Mouse (Mus musculus) c-Kit-negative CD71-positive TER-119-positive erythroid progenitor cells, embryonic 14.5 days (primary cell): Measurements from ENCODE around the gene Pepd.
A peak's percentile ranks its signal among the peaks of the same experiment; 100 is the strongest.

ENCODE experiments used
- DNase-seq: peaks from one replicate; pipeline ENCODE4 v3.0.0-alpha.2; 2013; ENCODE audit warnings: low read depth, low spot score

The Pepd gene

DNA sequence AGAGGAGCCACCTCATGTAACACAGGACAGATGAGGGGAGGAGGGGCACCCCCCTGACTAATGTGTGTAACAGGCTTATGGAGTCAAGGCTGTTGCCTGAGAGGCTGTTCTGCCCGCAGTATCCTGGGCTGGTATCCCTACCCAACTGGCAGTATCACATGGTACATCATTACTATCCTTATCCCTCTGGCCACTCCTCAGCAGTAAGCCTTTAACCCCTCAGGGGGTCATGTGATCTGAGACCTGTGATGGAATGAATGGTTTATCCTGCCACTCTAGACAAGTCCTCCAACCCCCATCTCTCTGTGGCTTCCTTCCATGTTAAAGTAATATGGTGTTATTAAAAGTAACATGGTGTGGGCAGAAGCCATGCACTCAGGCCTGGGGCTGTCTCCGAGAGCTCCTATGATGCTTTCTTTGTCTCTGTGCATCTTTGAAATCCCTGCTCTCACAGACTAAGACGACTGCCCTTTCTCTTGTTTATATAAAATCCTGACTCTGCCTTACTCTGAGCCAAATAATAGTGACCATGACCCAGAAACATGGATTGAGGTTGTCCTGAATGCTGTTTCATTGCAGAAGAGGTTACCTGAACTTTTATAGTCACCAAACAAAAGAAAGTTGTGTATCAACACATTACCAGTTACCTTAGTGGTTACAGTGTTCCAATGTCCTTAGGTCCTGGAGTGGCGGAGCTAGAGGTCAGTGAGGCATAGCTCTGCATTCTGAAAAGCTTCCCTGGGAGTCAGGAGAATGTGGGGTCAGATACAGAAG, 71.7 kb downstream of the Pepd start:
- no peak for DNase-seq

- no peak for DNase-seq
These were observed 72.5 kb downstream of the Pepd start for GRCm38 (mm10) chr7:34984526-34985133.

- no peak for DNase-seq
These were observed 73.0 kb downstream of the Pepd start for GRCm38 (mm10) chr7:34985216-34985615.

- DNase-seq, result peak; percentile 71
These were observed 73.5 kb downstream of the Pepd start for GRCm38 (mm10) chr7:34985646-34986045.

- DNase-seq, result no peak
These were observed 74.5 kb downstream of the Pepd start for GRCm38 (mm10) chr7:34986575-34987150.

- no peak for DNase-seq
These were observed 75.1 kb downstream of the Pepd start for GRCm38 (mm10) chr7:34987258-34987657.

DNA sequence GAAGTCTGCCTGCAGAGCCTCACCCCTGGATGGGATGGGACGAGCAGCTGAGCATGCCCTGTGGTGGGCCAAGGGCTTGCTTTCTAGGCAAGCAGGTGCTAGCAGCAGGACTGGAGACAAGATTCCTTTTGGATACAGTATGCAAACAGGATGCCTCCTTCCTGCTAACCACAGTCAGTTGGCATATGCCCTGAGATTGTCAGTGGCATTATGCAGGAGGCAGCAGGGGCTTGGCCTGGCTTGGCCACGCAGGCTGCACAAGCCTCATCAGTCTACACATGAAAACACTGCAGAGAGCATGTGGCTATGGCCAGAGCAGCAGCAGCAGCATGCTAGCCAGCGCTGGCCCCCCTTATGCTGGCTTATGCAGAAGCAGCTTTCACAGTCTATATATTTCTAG, 76.3 kb downstream of the Pepd start:
- DNase-seq, result no peak

GRCm38 (mm10) chr7:34991731-34992246, 79.6 kb downstream of the Pepd start:
- DNase-seq, result no peak

GRCm38 (mm10) chr7:34992766-34993165, 80.6 kb downstream of the Pepd start:
- no peak for DNase-seq

DNA sequence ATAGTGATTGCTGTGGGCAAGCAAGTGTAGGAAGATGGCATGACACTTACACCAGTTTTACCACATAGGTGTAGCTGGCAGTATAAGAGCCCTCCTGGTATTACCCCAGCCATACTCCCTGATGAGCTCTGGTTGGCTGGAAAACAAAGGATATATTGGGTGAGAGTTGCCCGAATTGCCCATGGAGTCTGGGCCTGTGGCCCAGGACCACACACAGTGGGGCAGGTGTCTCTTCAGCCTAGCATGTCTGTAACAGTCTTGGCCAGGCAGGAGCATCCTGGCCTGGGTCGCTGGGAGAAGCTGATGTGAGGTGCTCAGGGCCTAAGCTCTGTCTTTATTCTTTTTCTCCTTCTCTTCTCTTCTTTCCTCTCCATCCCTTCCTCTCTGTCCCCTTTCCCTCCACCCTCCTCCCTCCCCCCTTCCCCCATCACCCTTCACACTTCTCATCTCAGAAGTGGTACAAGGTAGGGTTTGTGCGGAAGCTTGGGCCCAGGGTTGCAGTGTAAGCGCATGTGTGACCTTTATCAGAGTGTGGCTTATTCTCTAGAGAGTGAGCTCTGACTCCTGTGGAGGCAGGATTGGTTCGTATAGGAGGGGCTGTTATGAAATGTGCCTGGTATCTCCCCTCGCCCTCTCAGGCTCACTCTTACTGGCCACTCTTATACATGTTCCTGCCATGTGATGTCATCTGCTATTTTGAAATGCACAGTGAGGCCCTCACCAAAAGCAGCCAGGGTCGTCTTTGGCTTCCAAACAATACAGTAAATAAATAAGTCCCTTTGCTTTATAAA, 83.9 kb downstream of the Pepd start:
- DNase-seq, result no peak

- DNase-seq, result peak; percentile 47
These were observed 88.7 kb downstream of the Pepd start for GRCm38 (mm10) chr7:35000839-35001238.

DNA sequence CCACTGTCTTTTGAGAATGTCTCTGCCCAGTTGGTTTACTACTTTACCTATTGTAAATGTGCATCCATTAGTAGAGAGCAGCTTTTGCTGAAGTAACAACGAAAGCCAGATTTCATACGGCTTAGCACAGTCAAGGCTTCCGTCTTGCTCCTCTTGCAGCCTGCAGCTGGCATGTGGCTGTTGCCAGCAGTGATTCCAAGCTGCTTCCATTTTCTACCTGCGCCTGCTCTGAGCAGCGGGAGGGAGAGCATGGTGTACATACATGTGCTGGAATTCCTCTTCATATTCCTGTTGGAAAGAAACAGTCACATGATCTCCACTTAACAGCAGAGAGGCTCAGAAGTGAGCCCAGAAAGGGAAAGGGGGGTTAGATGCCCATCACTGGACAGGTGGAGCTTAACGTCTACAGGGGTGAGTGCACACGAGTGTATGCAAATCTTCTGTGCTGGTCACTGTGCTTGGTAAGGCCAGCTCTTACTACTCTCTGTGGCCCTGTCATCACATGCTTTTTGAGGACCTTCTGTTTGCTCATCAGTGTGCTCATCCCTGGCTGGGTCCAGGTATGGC, 91.1 kb downstream of the Pepd start:
- DNase-seq, result no peak

DNA sequence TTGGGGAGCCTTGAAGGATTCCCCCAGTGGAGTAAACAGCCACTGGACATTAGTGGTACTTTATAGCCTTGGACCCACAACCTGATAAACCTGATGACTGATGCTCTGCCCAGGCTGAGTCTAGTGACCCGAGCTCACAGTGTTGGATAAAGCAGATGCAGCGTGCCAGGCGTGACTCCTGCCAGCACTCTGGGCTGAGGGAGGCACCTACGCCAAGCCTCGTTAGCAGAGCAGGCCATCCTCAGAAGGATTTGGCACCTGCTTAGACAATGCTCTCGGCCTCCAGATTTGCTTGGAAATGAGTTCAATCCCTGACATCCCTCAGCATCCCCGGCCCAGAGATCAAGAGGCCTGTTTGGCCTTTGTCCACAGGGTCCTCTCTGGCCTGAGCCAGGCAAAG, 94.5 kb downstream of the Pepd start:
- DNase-seq, result no peak

DNA sequence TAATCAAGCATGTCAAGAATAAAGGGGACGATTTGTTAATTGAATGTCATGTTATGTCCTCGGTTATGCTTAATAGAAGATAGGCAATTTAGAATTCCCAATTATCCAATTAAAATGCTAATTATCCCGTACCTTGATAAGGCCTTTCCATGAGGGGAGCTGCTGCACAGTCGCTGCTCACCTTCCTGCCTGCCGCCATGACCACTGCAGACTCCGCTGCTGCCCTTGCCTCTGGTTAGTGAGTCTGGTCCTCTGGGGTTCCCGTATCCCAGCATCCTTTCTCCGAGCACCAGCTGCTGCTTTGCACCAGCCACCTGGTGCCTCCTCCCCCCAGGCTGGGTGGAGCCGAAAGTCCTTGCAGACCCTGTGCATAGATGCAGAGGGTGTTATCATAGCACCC, 101.0 kb downstream of the Pepd start:
- no peak for DNase-seq

GRCm38 (mm10) chr7:35015252-35015651, 103.1 kb downstream of the Pepd start:
- DNase-seq, result no peak

DNA sequence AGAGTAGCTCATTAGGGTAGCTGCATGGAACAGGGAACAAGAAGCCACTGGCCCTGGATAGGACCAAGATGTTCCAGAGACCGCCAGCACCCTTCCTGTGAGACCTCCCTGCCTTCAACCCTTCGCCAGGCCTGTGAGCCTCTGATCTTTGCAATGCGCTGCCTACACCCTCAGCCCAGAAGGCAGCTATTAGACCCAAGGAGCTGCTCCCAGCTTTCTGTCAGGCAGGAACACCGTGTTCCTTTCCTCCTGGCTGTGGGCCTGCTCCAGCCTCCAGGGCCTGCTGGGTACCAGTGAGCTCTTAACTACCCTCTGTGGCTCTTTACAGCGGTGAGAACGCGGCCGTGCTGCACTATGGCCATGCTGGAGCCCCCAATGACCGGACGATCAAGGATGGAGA, 109.2 kb downstream of the Pepd start:
- no peak for DNase-seq

DNA sequence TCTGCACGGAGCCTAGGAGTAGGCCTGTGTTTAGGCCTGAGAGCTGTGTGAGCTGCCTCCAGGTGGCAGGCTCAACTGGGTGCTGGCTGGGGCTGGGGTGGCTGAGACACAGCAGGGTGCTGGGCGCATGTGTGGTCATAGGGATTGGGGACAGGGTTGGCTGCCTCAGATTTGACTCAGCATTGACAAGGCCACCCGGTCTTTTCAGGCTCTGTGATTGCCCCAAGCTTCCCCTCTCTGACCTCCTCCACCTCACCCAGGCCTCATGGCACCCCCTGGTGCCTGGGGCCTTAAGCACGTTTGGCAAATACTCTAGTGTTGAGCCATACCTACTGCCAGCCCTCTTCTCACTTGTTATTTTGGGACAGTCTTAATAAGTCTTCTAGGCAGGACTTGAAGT, 111.1 kb downstream of the Pepd start:
- no peak for DNase-seq

DNA sequence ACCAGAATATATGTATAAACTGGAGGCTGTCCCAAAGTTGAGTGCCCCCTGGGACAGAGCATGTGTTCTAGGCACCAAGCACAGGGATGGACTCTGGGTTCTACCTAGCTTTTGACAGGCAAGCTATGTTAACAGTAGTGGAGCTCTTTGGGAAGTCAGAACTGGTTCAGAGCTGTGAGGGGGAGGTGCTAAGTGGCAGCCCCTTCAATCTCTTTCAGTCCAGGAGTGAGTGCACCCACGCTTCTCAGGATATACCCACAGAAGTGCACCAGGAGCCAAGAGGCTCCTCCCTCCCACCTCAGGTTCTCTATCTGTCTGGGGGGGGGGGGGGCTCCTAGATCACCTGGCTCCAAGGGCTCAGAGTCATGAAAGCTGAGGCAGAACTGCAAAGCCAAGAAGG, 112.2 kb downstream of the Pepd start:
- no peak for DNase-seq

DNA sequence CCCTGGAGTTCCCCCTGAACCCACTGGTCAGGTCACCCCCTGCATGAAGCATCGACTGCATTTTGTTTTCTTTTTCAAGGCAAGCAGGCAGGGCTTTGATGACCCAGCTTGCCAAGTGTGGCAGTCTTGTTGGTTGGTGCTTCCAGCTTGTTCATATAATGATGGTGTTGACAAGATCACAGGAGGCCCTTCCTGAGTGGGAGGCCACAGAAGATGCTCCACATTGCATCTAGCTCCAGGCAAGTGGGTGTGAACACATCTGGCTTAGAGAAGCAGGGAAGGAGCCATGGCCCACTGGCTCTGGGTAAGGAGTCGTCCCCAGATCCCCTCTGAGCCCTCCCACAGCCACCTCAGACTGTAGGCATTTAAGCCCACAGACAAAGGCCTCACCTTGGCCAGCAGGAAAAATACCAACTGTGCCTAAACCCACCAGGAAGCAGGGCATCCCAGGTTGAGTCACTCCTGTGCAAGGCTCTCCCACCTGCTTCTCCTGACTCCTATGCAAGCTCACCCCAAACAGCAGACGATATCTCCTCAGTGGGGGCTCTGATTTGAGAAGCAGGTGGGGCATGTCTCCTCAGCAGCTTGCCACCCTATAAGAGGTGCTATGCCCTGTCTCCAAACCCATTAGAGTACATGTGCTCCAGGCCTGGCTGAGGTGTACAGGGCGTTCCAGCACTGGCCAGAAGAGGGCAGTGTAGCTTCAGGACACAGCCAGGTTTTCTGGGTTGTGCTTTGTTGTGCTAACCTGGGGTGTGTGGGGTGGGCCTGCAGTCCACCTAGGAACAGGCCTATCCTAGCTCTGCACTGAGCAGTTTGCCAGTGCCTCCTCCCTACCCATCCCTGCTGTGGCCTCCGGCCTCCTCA, 113.5 kb downstream of the Pepd start:
- peak; percentile 35 for DNase-seq

DNA sequence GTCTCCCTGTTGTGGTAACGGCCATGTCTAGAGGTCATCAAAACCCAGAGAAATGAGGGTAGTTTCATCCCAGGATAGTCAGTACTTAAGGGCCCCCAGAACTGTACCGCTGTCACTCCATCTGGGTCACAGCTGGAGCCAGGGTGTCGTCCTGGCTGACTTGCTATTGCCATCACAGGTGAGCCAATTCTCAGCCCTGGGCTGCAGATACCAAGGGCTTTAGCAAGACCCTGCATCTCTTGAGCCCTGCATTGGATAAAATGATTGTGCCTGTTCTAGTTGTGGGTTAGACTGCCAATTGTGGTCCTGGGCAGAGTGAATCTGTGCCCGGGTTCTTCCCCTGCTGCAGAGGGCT, 114.1 kb downstream of the Pepd start:
- no peak for DNase-seq

DNA sequence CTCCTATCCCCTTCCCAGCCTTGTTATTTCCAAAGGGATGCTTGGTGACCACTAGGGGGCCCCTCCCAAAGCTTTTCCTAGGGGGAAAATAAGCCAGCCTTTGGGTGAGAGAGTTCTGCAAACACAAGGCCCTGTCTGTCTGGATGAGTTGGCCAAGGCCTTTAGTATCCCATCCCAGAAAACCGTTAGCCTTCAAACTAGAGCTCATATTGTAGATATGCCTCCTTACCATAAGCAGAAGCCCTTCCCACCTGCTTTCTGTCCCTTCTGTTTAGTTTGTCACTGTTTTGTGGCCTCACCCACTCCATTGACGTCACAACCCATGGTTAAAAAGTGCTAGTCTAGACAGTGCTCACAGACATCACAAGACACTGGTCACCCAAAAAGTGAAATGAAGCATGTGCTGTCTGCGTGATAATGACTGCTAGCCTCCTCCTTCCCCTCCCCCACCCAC, 114.7 kb downstream of the Pepd start:
- no peak for DNase-seq
